Mouse (Mus musculus): ENCODE results near the gene Exd2. TPM values are rescaled to one million over a fixed set of nuclear protein-coding genes. Genes with fewer than 3 reads are reported as not detected.

Gene Exd2
- polyA plus RNA-seq, 1 experiment from 2014 or later: 66.4 TPM

Other genes starting within 250 kb of the Exd2 start
- gene Actn1, start 202.7 kb upstream of the Exd2 start, polyA plus RNA-seq (2015; fragmentation: Nextera tagmentation; extraction: Ambion mirVana): 6.3 and 6.6 TPM in 2 replicates
- gene Dcaf5, start 26.5 kb upstream of the Exd2 start, polyA plus RNA-seq (2015; fragmentation: Nextera tagmentation; extraction: Ambion mirVana): 25.0 and 27.2 TPM in 2 replicates
- 41.8 and 43.3 TPM in 2 replicates for gene Galnt16, start 55.2 kb downstream of the Exd2 start, polyA plus RNA-seq (2015; fragmentation: Nextera tagmentation; extraction: Ambion mirVana)
- gene Slc39a9, start 180.8 kb downstream of the Exd2 start, polyA plus RNA-seq (2015; fragmentation: Nextera tagmentation; extraction: Ambion mirVana): 25.2 and 26.2 TPM in 2 replicates
- 252 and 253 TPM in 2 replicates for gene Erh, start 181.2 kb downstream of the Exd2 start, polyA plus RNA-seq (2015; fragmentation: Nextera tagmentation; extraction: Ambion mirVana)
- 3.0 and 3.9 TPM in 2 replicates for gene Plekhd1, start 229.5 kb downstream of the Exd2 start, polyA plus RNA-seq (2015; fragmentation: Nextera tagmentation; extraction: Ambion mirVana)